Comparison of ENCODE assay signal across 26 mouse cellular contexts in genomic region chr17:79742635-79743034, GRCm38 (mm10). TPM values are rescaled to one million over a fixed set of nuclear protein-coding genes. Genes with fewer than 3 reads are reported as not detected.
DNase-seq lines count a peak whose midpoint lies in the region; ATAC-seq lines count a peak whose summit lies in the region.
"Had no signal": no experiment of that assay in that cellular context is flagged by ENCODE, and none has a peak within 500 bp of the region (broad histone marks: within the 10 kb centered on the region; RNA-seq: fewer than 3 reads in every experiment).

No protein-coding gene starts in this region.

- ATAC-seq in kidney, embryonic 14.5 days (ENCODE audit: low FRiP score, low TSS enrichment), result no peak
- ATAC-seq in CD4-positive, CD25-positive, alpha-beta regulatory T cell, adult 4 months, result no peak
- ATAC-seq: hindbrain, postnatal 0 days; midbrain, embryonic 15.5 days had no signal

- H3K9me3 ChIP-seq in kidney, embryonic 14.5 days (ENCODE audit: control insufficient read depth, low read length), result peaks cover 4% of the 10 kb centered on the region; the same call in 1 of the 2 replicates
- H3K9me3 ChIP-seq: forebrain, embryonic 12.5 days; heart, embryonic 10.5 days; hindbrain, embryonic 12.5 days; intestine, embryonic 15.5 days; liver, embryonic 15.5 days; midbrain, embryonic 15.5 days had no signal

- H3K4me1 ChIP-seq in kidney, embryonic 14.5 days (ENCODE audit: control insufficient read depth, insufficient read depth, low read length), result peaks cover 44% of the 10 kb centered on the region
- H3K4me1 ChIP-seq: liver, embryonic 15.5 days; midbrain, embryonic 15.5 days had no signal

- H3K4me2 ChIP-seq in kidney, embryonic 14.5 days (replicated peaks; ENCODE audit: low read depth, low read length), result no peak overlapping the region
- H3K4me2 ChIP-seq: forebrain, embryonic 12.5 days; hindbrain, embryonic 12.5 days; intestine, embryonic 15.5 days; limb, embryonic 12.5 days; liver, embryonic 15.5 days; lung, embryonic 14.5 days; midbrain, embryonic 15.5 days had no signal

- no peaks in the 10 kb centered on the region for H3K36me3 ChIP-seq in kidney, embryonic 14.5 days (ENCODE audit: control insufficient read depth, insufficient read depth, low read length)
- H3K36me3 ChIP-seq: forebrain, embryonic 12.5 days; heart, embryonic 10.5 days; hindbrain, embryonic 12.5 days; intestine, embryonic 15.5 days; limb, embryonic 12.5 days; liver, embryonic 15.5 days; midbrain, embryonic 10.5 days; midbrain, embryonic 15.5 days had no signal

- no peak overlapping the region for H3K27ac ChIP-seq in kidney, embryonic 14.5 days (ENCODE audit: low read depth, low read length)
- H3K27ac ChIP-seq: forebrain, embryonic 12.5 days; heart, embryonic 10.5 days; hindbrain, embryonic 12.5 days; hindbrain, postnatal 0 days; intestine, embryonic 15.5 days; left cerebral cortex, adult 2 months; limb, embryonic 12.5 days; liver, embryonic 15.5 days; midbrain, embryonic 10.5 days; midbrain, embryonic 15.5 days had no signal

- no peak overlapping the region for H3K4me3 ChIP-seq in kidney, embryonic 14.5 days (ENCODE audit: low read length)
- H3K4me3 ChIP-seq: forebrain, embryonic 12.5 days; heart, embryonic 10.5 days; hindbrain, embryonic 12.5 days; intestine, embryonic 15.5 days; left cerebral cortex, adult 2 months; limb, embryonic 12.5 days; liver, embryonic 15.5 days; midbrain, embryonic 10.5 days; midbrain, embryonic 15.5 days had no signal

- WGBS in kidney, embryonic 14.5 days, result 47% methylated on average over 5 of the region's 5 CpGs

- H3K27me3 ChIP-seq in kidney, embryonic 14.5 days (ENCODE audit: control insufficient read depth, insufficient read depth, low read length), result no peaks in the 10 kb centered on the region
- H3K27me3 ChIP-seq: hindbrain, embryonic 12.5 days; intestine, embryonic 15.5 days; liver, embryonic 15.5 days; midbrain, embryonic 15.5 days had no signal

- H3K9ac ChIP-seq in kidney, embryonic 14.5 days (ENCODE audit: low read depth, low read length), result no peak overlapping the region
- H3K9ac ChIP-seq: forebrain, embryonic 12.5 days; hindbrain, embryonic 12.5 days; intestine, embryonic 15.5 days; limb, embryonic 12.5 days; liver, embryonic 15.5 days; lung, embryonic 14.5 days; midbrain, embryonic 15.5 days had no signal

- peak; percentile 41 to 47 for DNase-seq in adrenal gland, adult (ENCODE audit: inconsistent age in 2 of 2, low spot score in 1 of 2)
- no peak for DNase-seq in adrenal gland, adult 18-20 months (ENCODE audit: low spot score in 2 of 2)
- peak; percentile 15 for DNase-seq in kidney, adult 11 months
- peak; percentile 43 for DNase-seq in kidney, postnatal 14 days
- DNase-seq in kidney, postnatal 4 days, result no peak
- peak; percentile 21 to 55 for DNase-seq in kidney, postnatal 36 days
- DNase-seq: adrenal gland, adult 8-10 months; cerebellum, adult 8-10 months; cerebellum, postnatal 25 days; gastrocnemius, postnatal 14 days; heart, postnatal 36 days; lung, embryonic 14.5 days had no signal

RNA-seq across cellular contexts. Expression of gene Cyp1b1, which starts 27.8 kb away (rescaled TPM):
- 10 to 100 TPM; 28.1 to 39.5 TPM for total RNA-seq in adrenal gland, adult 18-20 months (2021)
- polyA plus RNA-seq in kidney, embryonic 14.5 days (2014; fragmentation: Nextera tagmentation; extraction: Ambion mirVana), result 9.0 and 16.5 TPM in 2 replicates
- polyA plus RNA-seq in CD4-positive, CD25-positive, alpha-beta regulatory T cell, adult 4 months (2017; shearing (Covaris generic)), result not detected
- total RNA-seq: megakaryocyte progenitor cell, adult 5-6 weeks; neutrophil, adult 5-6 weeks had no signal

Comparison
In these comparisons a context has a peak if more than half of its experiments do, and no peak if none do; other contexts are left out.
1. DNase-seq: peak in adrenal gland, adult (2 of 2), kidney, adult 11 months (single experiment), kidney, postnatal 14 days (single experiment) and kidney, postnatal 36 days (2 of 2); none in adrenal gland, adult 18-20 months (0 of 2) and kidney, postnatal 4 days (0 of 2).